9 mouse cellular contexts compared by ENCODE assay signal in the genomic region with DNA sequence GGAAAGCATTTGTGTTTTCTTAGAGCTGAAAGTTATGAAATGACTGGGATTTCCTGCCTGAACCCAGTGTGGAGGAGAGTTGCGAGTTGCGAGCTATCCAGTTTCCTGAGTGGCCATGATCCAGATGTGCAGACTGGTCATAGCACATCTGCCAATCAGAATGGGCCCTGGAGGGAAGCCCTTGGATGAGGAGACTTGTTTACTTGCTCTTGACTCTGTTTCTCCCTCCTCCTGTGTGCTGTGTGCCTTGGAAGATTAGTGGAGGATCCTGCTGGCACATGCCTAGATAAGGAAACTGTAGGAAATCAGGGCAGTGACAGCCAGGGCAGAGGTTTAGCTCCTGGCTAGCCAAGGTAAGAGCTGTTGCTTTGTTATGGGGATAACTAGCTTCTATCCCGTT. TPM values are rescaled to one million over a fixed set of nuclear protein-coding genes. Genes with fewer than 3 reads are reported as not detected.
A peak's percentile ranks its signal among the peaks of the same experiment; 100 is the strongest.
DNase-seq lines count a peak whose midpoint lies in the region; ATAC-seq lines count a peak whose summit lies in the region.
"Had no signal": no experiment of that assay in that cellular context is flagged by ENCODE, and none has a peak within 500 bp of the region (broad histone marks: within the 10 kb centered on the region; RNA-seq: fewer than 3 reads in every experiment).

No protein-coding gene starts in this region.

- no peak for ATAC-seq in midbrain, embryonic 14.5 days (ENCODE audit: low FRiP score, low TSS enrichment)

- H3K27ac ChIP-seq in midbrain, embryonic 14.5 days (replicated peaks; ENCODE audit: low read depth, low read length): no peak overlapping the region

- DNase-seq in adrenal gland, postnatal 14 days: peak; percentile 40
- no peak for DNase-seq in adrenal gland, adult 8-10 months
- DNase-seq in NIH3T3 (ENCODE audit: low read depth): peak; percentile 87
- peak; percentile 78 to 80 for DNase-seq in heart, adult 9 months (ENCODE audit: low spot score in 2 of 2)
- peak; percentile 50 to 60 for DNase-seq in kidney, postnatal 4 days
- no peak for DNase-seq in natural killer cell, adult 2 months (ENCODE audit: low spot score in 2 of 2)
- no peak for DNase-seq in thymus, postnatal 14 days
- DNase-seq in midbrain, embryonic 14.5 days: no peak

- H3K9ac ChIP-seq in midbrain, embryonic 14.5 days (replicated peaks; ENCODE audit: low read length): no peak overlapping the region

- WGBS in midbrain, embryonic 14.5 days: 58% methylated on average over 3 of the region's 3 CpGs

- H3K36me3 ChIP-seq in midbrain, embryonic 14.5 days (ENCODE audit: control insufficient read depth, insufficient read depth, low read length): no peaks in the 10 kb centered on the region

- H3K27me3 ChIP-seq in midbrain, embryonic 14.5 days (ENCODE audit: control insufficient read depth, insufficient read depth, low read length): no peaks in the 10 kb centered on the region

- no peak overlapping the region for H3K4me3 ChIP-seq in midbrain, embryonic 14.5 days (replicated peaks; ENCODE audit: low read depth, low read length)

- 0 out of 2 replicates have a peak, but pooled peaks cover 3% of the 10 kb centered on the region for H3K4me1 ChIP-seq in midbrain, embryonic 14.5 days (ENCODE audit: control insufficient read depth, insufficient read depth, low read length)

- H3K9me3 ChIP-seq in midbrain, embryonic 14.5 days (ENCODE audit: control insufficient read depth, low read length): no peaks in the 10 kb centered on the region

- no peak overlapping the region for H3K4me2 ChIP-seq in midbrain, embryonic 14.5 days (ENCODE audit: low read length)

RNA-seq across cellular contexts. Expression of a gene that starts 36.4 kb away (rescaled TPM):
- total RNA-seq in adrenal gland, postnatal 14 days (2021): not detected in 2 replicates
- total RNA-seq in adrenal gland, adult 8-10 months (2022): not detected
- not detected in 2 replicates for polyA plus RNA-seq in midbrain, embryonic 14.5 days (2014; fragmentation: Nextera tagmentation; extraction: Ambion mirVana)
- polyA plus RNA-seq: neural tube, embryonic 11.5 days had no signal

Comparison
In these comparisons a context has a peak if more than half of its experiments do, and no peak if none do; other contexts are left out.
1. DNase-seq: peak in adrenal gland, postnatal 14 days (single experiment), NIH3T3 (single experiment), heart, adult 9 months (2 of 2) and kidney, postnatal 4 days (2 of 2); none in adrenal gland, adult 8-10 months (single experiment), natural killer cell, adult 2 months (0 of 2), thymus, postnatal 14 days (single experiment) and midbrain, embryonic 14.5 days (single experiment).